Mouse (Mus musculus) mouse embryonic stem cell (cell line): ENCODE results near the gene Oprl1.

Experiments used
- in situ Hi-C, 2 experiments: fragments of 300-500 bp; cut with MboI; formaldehyde crosslinking; loops; 1 replicate in 1 of 2; 3 replicates in 1 of 2; pipeline ENCODE4 v1.14.3; 2019 to 2020; ENCODE audit warnings: low sequenced_read_pairs in 2 of 2, low pct_unique_long_range_greater_than_20kb in 1 of 2, mixed read lengths in 1 of 2; ENCODE audit not compliant: unreplicated experiment in 1 of 2

Oprl1 gene

GRCm38 (mm10) chr2:181714903-181715326 is at the start of gene Oprl1:
TSS of gene Oprl1 (plus strand) at chr2:181715016.
- in situ Hi-C loops: no loop called here

GRCm38 (mm10) chr2:181670285-181670912 is 44.4 kb upstream of the Oprl1 start:
- in situ Hi-C loops: no loop called here

- in situ Hi-C loops: no loop called here
These were observed 43.9 kb upstream of the Oprl1 start for GRCm38 (mm10) chr2:181670913-181671311.

- in situ Hi-C loops: no loop called here
These were observed 43.5 kb upstream of the Oprl1 start, which contains the start of gene Sox18 for GRCm38 (mm10) chr2:181671326-181671725. TSS of gene Sox18 (minus strand) at chr2:181671640.

GRCm38 (mm10) chr2:181671984-181672383 is 42.8 kb upstream of the Oprl1 start:
- in situ Hi-C loops: no loop called here

DNA sequence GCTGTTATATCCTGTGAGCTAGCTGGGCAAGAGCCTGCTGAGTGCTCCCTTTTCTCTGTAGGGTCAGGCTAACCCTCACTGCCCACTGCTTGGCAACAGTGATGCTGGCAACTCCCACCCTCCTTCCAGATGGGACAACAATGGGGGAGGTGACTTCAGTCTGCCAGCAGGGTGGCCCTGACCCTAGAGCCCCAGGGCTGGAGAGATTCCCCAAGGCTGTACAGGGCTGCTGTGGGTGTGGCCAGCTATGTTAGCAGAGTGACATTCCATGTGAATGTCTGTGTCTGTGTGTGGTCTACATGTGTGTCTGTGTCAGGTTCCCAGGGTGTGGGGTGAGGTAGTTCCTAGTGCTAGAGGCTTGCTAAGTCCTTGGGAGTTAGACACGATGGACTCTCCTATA is 41.3 kb upstream of the Oprl1 start:
- in situ Hi-C loops: no loop called here

- in situ Hi-C loops: no loop called here
These were observed 39.9 kb upstream of the Oprl1 start for GRCm38 (mm10) chr2:181674934-181675333.

GRCm38 (mm10) chr2:181675454-181675853 is 39.4 kb upstream of the Oprl1 start:
- in situ Hi-C loops: no loop called here

DNA sequence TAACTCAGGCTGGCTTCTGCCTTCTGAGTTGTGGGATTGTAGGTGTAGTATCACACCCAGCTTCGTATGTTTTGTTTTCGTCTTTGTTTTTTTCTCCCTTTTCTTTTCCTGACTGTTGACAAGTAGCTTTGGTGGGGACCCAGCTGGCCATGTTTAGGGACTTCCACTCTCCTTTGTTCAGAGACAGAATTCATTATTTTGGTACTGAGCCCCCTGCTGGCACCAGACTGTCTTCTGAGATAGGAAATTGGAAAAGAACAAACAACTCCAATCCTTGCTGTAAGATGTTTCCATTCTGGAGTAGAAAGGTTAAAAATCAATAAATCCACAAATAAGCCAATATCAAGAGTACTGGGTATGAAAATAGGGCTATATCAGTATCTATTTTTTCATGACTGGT is 38.4 kb upstream of the Oprl1 start:
- in situ Hi-C loops: no loop called here

GRCm38 (mm10) chr2:181677096-181677754 is 37.6 kb upstream of the Oprl1 start:
- in situ Hi-C loops: no loop called here

- in situ Hi-C loops: no loop called here
These were observed 37.1 kb upstream of the Oprl1 start for GRCm38 (mm10) chr2:181677755-181678098.

DNA sequence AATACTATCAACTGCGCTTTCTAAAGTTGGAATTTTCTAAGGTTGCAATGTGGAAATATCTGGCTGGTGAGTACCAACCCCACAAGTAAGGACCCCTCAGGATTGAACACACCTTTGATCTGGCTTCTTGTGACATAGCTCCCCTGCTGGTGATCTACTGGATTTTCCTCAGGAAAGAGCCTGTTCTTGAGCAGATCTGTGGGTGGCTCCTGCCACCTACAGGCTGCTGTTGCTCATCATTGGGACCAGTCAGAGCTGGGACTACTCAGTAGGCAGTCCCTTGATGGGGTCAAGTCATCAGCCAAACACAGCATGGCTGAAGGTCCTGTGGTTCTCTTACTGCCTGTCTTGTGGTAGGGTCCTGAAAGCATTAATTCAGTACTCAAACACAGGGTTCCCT is 36.0 kb upstream of the Oprl1 start:
- in situ Hi-C loops: no loop called here

DNA sequence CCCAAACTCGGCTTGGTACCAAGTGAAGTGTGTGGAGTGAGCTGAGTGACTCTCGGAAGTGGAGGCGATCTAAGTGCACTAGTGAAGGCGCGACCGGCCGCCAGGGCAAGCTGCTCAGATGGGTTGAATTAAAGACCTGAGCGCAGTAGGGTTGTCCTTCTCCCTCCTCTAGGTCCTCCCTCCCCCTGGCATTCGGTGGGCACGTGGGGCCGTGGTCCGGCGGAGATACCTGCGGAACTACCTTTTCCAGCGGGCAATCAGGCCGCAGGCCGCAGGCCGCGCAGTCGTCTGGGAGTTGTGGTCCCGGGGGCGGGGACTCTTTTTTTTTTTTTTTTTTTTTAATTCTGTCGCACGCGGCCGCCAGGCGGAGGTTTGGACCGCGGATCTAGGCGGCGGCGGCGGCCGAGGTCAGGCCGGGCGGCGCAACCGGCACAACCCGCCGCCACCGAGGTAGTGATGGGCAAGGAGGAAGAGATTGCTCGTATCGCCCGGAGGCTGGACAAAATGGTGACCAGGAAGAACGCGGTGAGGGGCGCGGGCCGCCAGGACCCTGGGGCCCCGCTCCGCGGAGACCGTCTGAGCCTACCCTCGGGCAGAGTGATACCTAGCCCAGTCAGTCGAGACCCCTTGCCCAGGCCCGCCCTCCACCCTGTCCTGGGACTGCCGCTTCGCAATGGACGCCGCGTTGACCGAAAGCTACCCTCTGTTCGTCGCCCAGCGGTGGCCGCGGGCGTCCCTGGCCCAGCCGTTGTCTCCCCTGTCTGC is 34.7 kb upstream of the Oprl1 start, which contains the start of gene Tcea2:
TSS of gene Tcea2 (plus strand) at position 360 of the 765 bp plus-strand sequence.
- in situ Hi-C loops: no loop called here

GRCm38 (mm10) chr2:181680716-181681117 is 34.1 kb upstream of the Oprl1 start:
- in situ Hi-C loops: no loop called here

- in situ Hi-C loops: no loop called here
These were observed 32.8 kb upstream of the Oprl1 start for GRCm38 (mm10) chr2:181681978-181682377.

DNA sequence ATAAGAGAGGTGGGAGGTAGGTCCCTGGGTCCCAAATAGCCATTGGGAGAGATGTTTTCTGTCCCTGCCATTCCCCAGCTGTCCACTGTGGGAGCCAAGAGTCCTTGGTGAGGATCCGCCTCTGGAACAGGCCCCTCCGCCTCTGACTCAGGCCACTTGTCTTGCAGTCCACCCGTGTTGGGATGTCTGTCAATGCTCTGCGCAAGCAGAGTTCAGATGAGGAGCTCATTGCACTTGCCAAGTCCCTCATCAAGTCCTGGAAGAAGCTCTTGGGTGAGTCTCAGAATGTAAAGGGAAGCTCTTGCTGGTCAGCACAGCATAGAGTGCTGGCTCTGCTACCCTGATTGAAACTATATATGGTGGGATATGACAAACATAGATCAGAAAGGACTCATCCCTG is 31.4 kb upstream of the Oprl1 start:
- in situ Hi-C loops: no loop called here

- in situ Hi-C loops: no loop called here
These were observed 30.1 kb upstream of the Oprl1 start for GRCm38 (mm10) chr2:181684713-181685112.

DNA sequence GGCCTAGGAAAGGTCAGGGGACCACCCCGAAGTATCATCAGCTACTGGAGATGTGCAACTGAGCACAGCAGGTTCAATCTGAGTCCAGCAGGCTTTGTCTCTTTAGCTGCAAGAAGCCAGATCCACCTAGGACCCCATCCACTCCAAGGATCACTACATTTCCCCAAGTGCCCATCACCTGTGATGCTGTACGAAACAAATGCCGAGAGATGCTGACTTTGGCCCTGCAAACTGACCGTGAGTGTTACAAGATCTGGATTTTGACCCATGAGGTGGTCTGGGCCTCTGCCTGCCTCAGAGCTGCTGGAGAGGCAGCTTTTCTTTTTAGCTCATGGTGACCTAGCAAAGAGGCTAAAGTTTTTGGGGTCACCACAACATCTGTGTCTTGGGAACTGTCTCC is 29.1 kb upstream of the Oprl1 start:
- in situ Hi-C loops: no loop called here

DNA sequence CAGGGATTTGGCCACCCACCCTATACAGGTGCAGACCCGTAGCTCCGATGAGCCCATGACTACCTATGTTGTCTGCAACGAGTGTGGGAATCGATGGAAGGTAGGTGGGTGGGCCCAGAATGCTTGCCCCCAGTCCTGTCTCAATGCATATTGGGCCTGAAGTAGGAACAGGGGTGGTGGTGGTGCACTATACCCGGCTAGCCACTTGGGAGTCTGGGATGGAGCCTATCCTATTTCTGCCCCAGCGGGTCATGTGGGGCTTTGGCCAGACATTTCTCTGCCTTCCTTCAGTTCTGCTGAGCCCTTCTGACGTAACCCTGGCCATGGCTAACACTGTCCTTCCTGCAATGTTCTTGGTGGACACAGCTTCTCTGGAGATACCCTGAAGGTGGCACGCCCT is 27.2 kb upstream of the Oprl1 start:
- in situ Hi-C loops: no loop called here
